Mouse (Mus musculus): ENCODE data around the gene Kri1. TPM values are rescaled to one million over a fixed set of nuclear protein-coding genes. Genes with fewer than 3 reads are reported as not detected.
"Not testable (repeated sequence)": the region's sequence is repeated elsewhere in the genome, so short reads cannot be mapped to it uniquely, and the experiment has no call there.

Kri1 gene
- total RNA-seq, 1 experiment: 81.6 TPM

GRCm38 (mm10) chr9:21273520-21274228, 14.1 kb downstream of the Kri1 start:
- Histone ChIP-seq H3K4me1 (ENCODE audit: control insufficient read depth in 2 of 2, insufficient read depth in 2 of 2, low read length in 2 of 2, poor library complexity in 1 of 2) (0 out of 4 replicates have a peak, but pooled peaks cover 0 to 2% of the 10 kb centered on the region in 2 experiments), H3K27ac (ENCODE audit: insufficient read depth, low read depth, low read length, poor library complexity, severe bottlenecking) (no peak overlapping the region), H3K36me3 (ENCODE audit: control insufficient read depth, insufficient read depth, low read length, poor library complexity, severe bottlenecking) (peaks cover 86% of the 10 kb centered on the region), H3K9ac (ENCODE audit: insufficient read depth, low read depth, low read length, poor library complexity, severe bottlenecking) (no peak overlapping the region), H3K4me3 (ENCODE audit: insufficient read depth in 1 of 2, low read depth in 1 of 2, low read length in 2 of 2, poor library complexity in 1 of 2, severe bottlenecking in 1 of 2) (no peak overlapping the region), H3K9me3 (ENCODE audit: control insufficient read depth, insufficient read depth, low read depth, low read length) (no peaks in the 10 kb centered on the region)
- in situ Hi-C loops (cut with MboI; ENCODE audit: low sequenced_read_pairs in 2 of 2, unreplicated experiment in 2 of 2): no loop called here
- TF ChIP-seq MAFK (IDR thresholded peaks at IDR 0.05; ENCODE audit: insufficient read depth, low read depth, low read length) (no peak), ZNF384 (IDR thresholded peaks at IDR 0.05; ENCODE audit: low read depth, low read length) (no peak), CHD2 (IDR thresholded peaks at IDR 0.05; ENCODE audit: low read depth, low read length) (no peak), HCFC1 (IDR thresholded peaks at IDR 0.05; ENCODE audit: borderline replicate concordance, insufficient read depth, low read length) (no peak), ZC3H11A (IDR thresholded peaks at IDR 0.05; ENCODE audit: borderline replicate concordance, low read depth, low read length) (no peak)
- DNase-seq (ENCODE audit: low read depth, low spot score): no peak

- no peak for TF ChIP-seq ZC3H11A (IDR thresholded peaks at IDR 0.05; ENCODE audit: borderline replicate concordance, low read depth, low read length)
- TF ChIP-seq HCFC1 (IDR thresholded peaks at IDR 0.05; ENCODE audit: borderline replicate concordance, insufficient read depth, low read length): no peak
- TF ChIP-seq MAFK (IDR thresholded peaks at IDR 0.05; ENCODE audit: insufficient read depth, low read depth, low read length): no peak
- TF ChIP-seq ZNF384 (IDR thresholded peaks at IDR 0.05; ENCODE audit: low read depth, low read length): no peak
- no peak for TF ChIP-seq CHD2 (IDR thresholded peaks at IDR 0.05; ENCODE audit: low read depth, low read length)
- Histone ChIP-seq H3K4me1 (ENCODE audit: control insufficient read depth in 2 of 2, insufficient read depth in 2 of 2, low read length in 2 of 2, poor library complexity in 1 of 2) (0 out of 4 replicates have a peak, but pooled peaks cover 0 to 2% of the 10 kb centered on the region in 2 experiments), H3K9ac (ENCODE audit: insufficient read depth, low read depth, low read length, poor library complexity, severe bottlenecking) (no peak overlapping the region), H3K9me3 (ENCODE audit: control insufficient read depth, insufficient read depth, low read depth, low read length) (no peaks in the 10 kb centered on the region), H3K4me3 (ENCODE audit: insufficient read depth in 1 of 2, low read depth in 1 of 2, low read length in 2 of 2, poor library complexity in 1 of 2, severe bottlenecking in 1 of 2) (no peak overlapping the region), H3K27ac (ENCODE audit: insufficient read depth, low read depth, low read length, poor library complexity, severe bottlenecking) (no peak overlapping the region), H3K36me3 (ENCODE audit: control insufficient read depth, insufficient read depth, low read length, poor library complexity, severe bottlenecking) (peaks cover 87% of the 10 kb centered on the region)
- in situ Hi-C loops (cut with MboI; ENCODE audit: low sequenced_read_pairs in 2 of 2, unreplicated experiment in 2 of 2): no loop called here
- no peak for DNase-seq (ENCODE audit: low read depth, low spot score)
Measured at GRCm38 (mm10) chr9:21273094-21273493, 14.7 kb downstream of the Kri1 start.

GRCm38 (mm10) chr9:21272391-21272790, 15.4 kb downstream of the Kri1 start:
- in situ Hi-C loops (cut with MboI; ENCODE audit: low sequenced_read_pairs in 2 of 2, unreplicated experiment in 2 of 2): no loop called here
- Histone ChIP-seq H3K4me1 (ENCODE audit: control insufficient read depth in 2 of 2, insufficient read depth in 2 of 2, low read length in 2 of 2, poor library complexity in 1 of 2) (0 out of 4 replicates have a peak, but pooled peaks cover 0 to 2% of the 10 kb centered on the region in 2 experiments), H3K9me3 (ENCODE audit: control insufficient read depth, insufficient read depth, low read depth, low read length) (no peaks in the 10 kb centered on the region), H3K27ac (ENCODE audit: insufficient read depth, low read depth, low read length, poor library complexity, severe bottlenecking) (no peak overlapping the region), H3K9ac (ENCODE audit: insufficient read depth, low read depth, low read length, poor library complexity, severe bottlenecking) (no peak overlapping the region), H3K4me3 (ENCODE audit: insufficient read depth in 1 of 2, low read depth in 1 of 2, low read length in 2 of 2, poor library complexity in 1 of 2, severe bottlenecking in 1 of 2) (no peak overlapping the region), H3K36me3 (ENCODE audit: control insufficient read depth, insufficient read depth, low read length, poor library complexity, severe bottlenecking) (peaks cover 81% of the 10 kb centered on the region)
- TF ChIP-seq MAFK (IDR thresholded peaks at IDR 0.05; ENCODE audit: insufficient read depth, low read depth, low read length): no peak
- TF ChIP-seq CHD2 (IDR thresholded peaks at IDR 0.05; ENCODE audit: low read depth, low read length): no peak
- no peak for TF ChIP-seq HCFC1 (IDR thresholded peaks at IDR 0.05; ENCODE audit: borderline replicate concordance, insufficient read depth, low read length)
- no peak for TF ChIP-seq ZNF384 (IDR thresholded peaks at IDR 0.05; ENCODE audit: low read depth, low read length)
- TF ChIP-seq ZC3H11A (IDR thresholded peaks at IDR 0.05; ENCODE audit: borderline replicate concordance, low read depth, low read length): no peak
- no peak for DNase-seq (ENCODE audit: low read depth, low spot score)

- TF ChIP-seq ZNF384 (IDR thresholded peaks at IDR 0.05; ENCODE audit: low read depth, low read length): 0 out of 2 replicates have a peak, but pooled peaks have one; percentile 37
- H3K4me1 ChIP-seq (ENCODE audit: control insufficient read depth in 2 of 2, insufficient read depth in 2 of 2, low read length in 2 of 2, poor library complexity in 1 of 2); H3K4me3 ChIP-seq (ENCODE audit: insufficient read depth in 1 of 2, low read depth in 1 of 2, low read length in 2 of 2, poor library complexity in 1 of 2, severe bottlenecking in 1 of 2); H3K9ac ChIP-seq (ENCODE audit: insufficient read depth, low read depth, low read length, poor library complexity, severe bottlenecking); in situ Hi-C loops (cut with MboI; ENCODE audit: low sequenced_read_pairs in 2 of 2, unreplicated experiment in 2 of 2); DNase-seq (ENCODE audit: low read depth, low spot score); H3K9me3 ChIP-seq (ENCODE audit: control insufficient read depth, insufficient read depth, low read depth, low read length); H3K27ac ChIP-seq (ENCODE audit: insufficient read depth, low read depth, low read length, poor library complexity, severe bottlenecking): not testable (repeated sequence)
- H3K36me3 ChIP-seq (ENCODE audit: control insufficient read depth, insufficient read depth, low read length, poor library complexity, severe bottlenecking): peaks cover 59% of the 10 kb centered on the region
Measured at GRCm38 (mm10) chr9:21269590-21269989, 18.2 kb downstream of the Kri1 start.
